Mouse (Mus musculus): ENCODE measurements around the gene Pcp4. TPM values are rescaled to one million over a fixed set of nuclear protein-coding genes. Genes with fewer than 3 reads are reported as not detected.

The Pcp4 gene
- polyA plus RNA-seq, 1 experiment: not detected

DNA sequence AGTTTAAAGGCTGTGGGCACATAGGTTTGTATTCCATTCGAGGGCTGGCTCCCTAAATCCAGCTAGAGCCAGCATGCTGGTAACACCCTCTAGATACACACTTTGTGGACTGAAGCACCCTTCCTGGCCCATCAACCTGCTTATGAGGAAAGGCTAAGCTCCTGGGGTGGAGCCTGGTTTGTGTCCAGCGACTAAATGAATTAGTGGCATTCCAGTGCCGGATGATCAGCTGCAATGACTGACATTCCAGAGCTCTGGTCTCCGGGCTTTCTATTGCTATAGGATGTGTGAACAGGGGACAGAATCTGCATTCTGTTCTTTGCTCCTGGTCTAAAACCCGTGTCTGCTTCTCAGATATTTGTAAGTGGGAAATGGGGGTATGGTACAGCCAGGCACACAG is 5.0 kb downstream of the Pcp4 start:
- TF ChIP-seq GATA1 (IDR thresholded peaks at IDR 0.05; ENCODE audit: low read length) (no peak), TAL1 (IDR thresholded peaks at IDR 0.05; ENCODE audit: low read length) (no peak)
- Histone ChIP-seq H3K27me3 (ENCODE audit: control insufficient read depth) (no peaks in the 10 kb centered on the region), H3K4me1 (ENCODE audit: control insufficient read depth) (no peaks in the 10 kb centered on the region), H3K9me3 (ENCODE audit: control insufficient read depth, low read length) (no peaks in the 10 kb centered on the region), H3K4me3 (replicated peaks) (no peak overlapping the region), H3K36me3 (ENCODE audit: control insufficient read depth) (no peaks in the 10 kb centered on the region)

- Histone ChIP-seq H3K27me3 (ENCODE audit: control insufficient read depth) (no peaks in the 10 kb centered on the region), H3K4me1 (ENCODE audit: control insufficient read depth) (no peaks in the 10 kb centered on the region), H3K9me3 (ENCODE audit: control insufficient read depth, low read length) (no peaks in the 10 kb centered on the region), H3K36me3 (ENCODE audit: control insufficient read depth) (no peaks in the 10 kb centered on the region), H3K4me3 (replicated peaks) (no peak overlapping the region)
- TF ChIP-seq TAL1 (IDR thresholded peaks at IDR 0.05; ENCODE audit: low read length): no peak
- TF ChIP-seq GATA1 (IDR thresholded peaks at IDR 0.05; ENCODE audit: low read length): no peak
These were observed 5.4 kb downstream of the Pcp4 start for GRCm38 (mm10) chr16:96472816-96473215.

DNA sequence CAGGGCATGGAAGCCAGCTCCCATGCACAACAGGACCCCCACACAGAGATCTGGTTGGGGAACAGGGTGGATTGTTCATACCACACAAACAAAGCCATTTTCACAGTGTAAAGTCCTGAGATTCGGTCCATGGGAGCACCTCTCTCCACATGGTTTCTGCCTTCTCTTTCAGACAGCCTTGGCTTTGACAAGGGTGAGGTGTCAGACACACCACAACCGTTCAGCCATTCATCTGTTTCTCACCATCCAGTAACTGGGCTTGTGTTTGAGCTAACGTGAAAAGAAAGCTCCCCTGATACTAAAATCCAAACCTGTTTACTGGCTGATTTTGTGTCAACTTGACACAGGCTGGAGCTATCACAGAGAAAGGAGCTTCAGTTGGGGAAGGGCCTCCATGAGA is 6.8 kb downstream of the Pcp4 start:
- Histone ChIP-seq H3K27me3 (ENCODE audit: control insufficient read depth) (no peaks in the 10 kb centered on the region), H3K9me3 (ENCODE audit: control insufficient read depth, low read length) (no peaks in the 10 kb centered on the region), H3K4me3 (replicated peaks) (no peak overlapping the region), H3K36me3 (ENCODE audit: control insufficient read depth) (no peaks in the 10 kb centered on the region), H3K4me1 (ENCODE audit: control insufficient read depth) (no peaks in the 10 kb centered on the region)
- TF ChIP-seq TAL1 (IDR thresholded peaks at IDR 0.05; ENCODE audit: low read length) (no peak), GATA1 (IDR thresholded peaks at IDR 0.05; ENCODE audit: low read length) (no peak)

GRCm38 (mm10) chr16:96481791-96482190 is 14.4 kb downstream of the Pcp4 start:
- H3K36me3 ChIP-seq (ENCODE audit: control insufficient read depth): no peaks in the 10 kb centered on the region
- TF ChIP-seq GATA1 (IDR thresholded peaks at IDR 0.05; ENCODE audit: low read length) (no peak), TAL1 (IDR thresholded peaks at IDR 0.05; ENCODE audit: low read length) (no peak)
- H3K27me3 ChIP-seq (ENCODE audit: control insufficient read depth): no peaks in the 10 kb centered on the region
- no peak overlapping the region for H3K4me3 ChIP-seq (replicated peaks)
- no peaks in the 10 kb centered on the region for H3K9me3 ChIP-seq (ENCODE audit: control insufficient read depth, low read length)
- no peaks in the 10 kb centered on the region for H3K4me1 ChIP-seq (ENCODE audit: control insufficient read depth)

DNA sequence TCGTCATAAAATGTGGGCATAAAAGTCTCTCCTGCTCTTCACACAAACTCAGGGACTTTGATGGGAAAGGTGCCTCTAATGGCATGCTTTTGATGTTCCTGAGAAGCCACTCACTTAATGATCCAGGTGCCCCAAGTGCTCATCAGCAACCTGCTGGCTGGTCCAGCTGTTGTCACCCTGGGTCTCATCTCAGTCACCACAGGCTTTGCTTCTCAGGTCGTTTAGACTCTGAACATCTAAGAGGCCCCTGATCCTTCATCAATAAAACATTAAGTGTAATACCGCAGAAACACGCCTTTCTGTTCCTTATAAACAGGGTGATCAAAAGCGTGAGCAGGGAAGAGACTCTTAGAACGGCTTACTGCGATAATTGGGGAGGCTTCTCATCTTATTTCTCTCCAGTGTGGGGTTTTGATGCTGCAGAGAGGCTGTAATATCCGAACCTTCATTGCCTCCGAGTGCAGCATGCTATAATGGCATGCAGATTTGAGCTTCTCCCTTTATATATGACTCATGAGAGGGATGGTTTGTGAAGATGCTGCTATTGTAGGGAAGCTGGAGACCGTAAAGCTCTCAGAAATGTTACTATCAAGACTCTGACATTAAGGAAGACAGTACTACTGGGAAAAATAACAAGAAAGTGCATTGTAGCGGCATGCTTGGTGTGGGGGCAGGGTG is 19.7 kb downstream of the Pcp4 start:
- Histone ChIP-seq H3K4me1 (ENCODE audit: control insufficient read depth) (no peaks in the 10 kb centered on the region), H3K9me3 (ENCODE audit: control insufficient read depth, low read length) (no peaks in the 10 kb centered on the region), H3K27me3 (ENCODE audit: control insufficient read depth) (no peaks in the 10 kb centered on the region), H3K36me3 (ENCODE audit: control insufficient read depth) (no peaks in the 10 kb centered on the region), H3K4me3 (replicated peaks) (no peak overlapping the region)
- TF ChIP-seq TAL1 (IDR thresholded peaks at IDR 0.05; ENCODE audit: low read length) (no peak), GATA1 (IDR thresholded peaks at IDR 0.05; ENCODE audit: low read length) (no peak)

DNA sequence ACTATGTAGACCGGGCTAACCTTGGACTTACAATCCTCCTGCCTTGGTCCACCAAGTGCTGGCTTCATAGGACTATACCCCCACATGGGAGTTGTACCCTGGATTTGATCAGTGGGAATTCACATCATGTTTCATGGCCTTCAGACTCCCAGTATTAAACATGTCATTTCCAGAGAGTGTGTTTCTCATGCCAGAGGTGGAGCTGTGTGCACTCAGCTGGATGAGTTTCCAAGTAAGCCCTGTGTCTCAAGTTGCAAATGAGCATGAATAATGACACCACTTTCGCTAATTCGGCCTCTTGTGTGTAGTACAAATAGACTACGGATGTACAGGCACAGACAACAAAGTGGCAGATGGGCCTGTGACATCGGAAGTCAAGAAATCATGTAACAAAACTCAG is 20.6 kb downstream of the Pcp4 start:
- Histone ChIP-seq H3K27me3 (ENCODE audit: control insufficient read depth) (no peaks in the 10 kb centered on the region), H3K4me3 (replicated peaks) (no peak overlapping the region), H3K9me3 (ENCODE audit: control insufficient read depth, low read length) (no peaks in the 10 kb centered on the region), H3K4me1 (ENCODE audit: control insufficient read depth) (no peaks in the 10 kb centered on the region), H3K36me3 (ENCODE audit: control insufficient read depth) (no peaks in the 10 kb centered on the region)
- no peak for TF ChIP-seq GATA1 (IDR thresholded peaks at IDR 0.05; ENCODE audit: low read length)
- no peak for TF ChIP-seq TAL1 (IDR thresholded peaks at IDR 0.05; ENCODE audit: low read length)

DNA sequence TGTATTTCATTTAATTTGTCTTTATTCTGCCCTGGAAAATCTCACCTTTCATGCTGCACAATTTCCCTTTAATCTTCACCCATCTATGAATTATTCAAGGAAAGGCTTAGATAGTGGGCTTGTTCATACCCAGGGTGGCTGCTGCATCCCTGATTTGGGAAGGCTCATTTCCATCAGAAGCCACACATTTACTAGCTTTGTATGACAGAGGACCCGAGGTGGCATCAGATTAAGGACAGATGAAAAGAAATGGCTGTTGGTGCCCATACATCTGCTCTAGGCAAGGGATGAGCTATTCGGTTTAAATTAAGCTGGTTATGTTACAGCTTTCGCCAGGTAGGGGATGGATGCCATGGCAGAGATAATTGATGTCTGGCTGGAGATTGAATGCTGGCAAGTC is 24.1 kb downstream of the Pcp4 start:
- no peaks in the 10 kb centered on the region for H3K36me3 ChIP-seq (ENCODE audit: control insufficient read depth)
- H3K4me3 ChIP-seq (replicated peaks): no peak overlapping the region
- no peak for TF ChIP-seq GATA1 (IDR thresholded peaks at IDR 0.05; ENCODE audit: low read length)
- no peak for TF ChIP-seq TAL1 (IDR thresholded peaks at IDR 0.05; ENCODE audit: low read length)
- no peaks in the 10 kb centered on the region for H3K4me1 ChIP-seq (ENCODE audit: control insufficient read depth)
- H3K9me3 ChIP-seq (ENCODE audit: control insufficient read depth, low read length): no peaks in the 10 kb centered on the region
- no peaks in the 10 kb centered on the region for H3K27me3 ChIP-seq (ENCODE audit: control insufficient read depth)

- TF ChIP-seq TAL1 (IDR thresholded peaks at IDR 0.05; ENCODE audit: low read length) (no peak), GATA1 (IDR thresholded peaks at IDR 0.05; ENCODE audit: low read length) (no peak)
- no peaks in the 10 kb centered on the region for H3K27me3 ChIP-seq (ENCODE audit: control insufficient read depth)
These were observed 26.7 kb downstream of the Pcp4 start for GRCm38 (mm10) chr16:96494079-96494478.

DNA sequence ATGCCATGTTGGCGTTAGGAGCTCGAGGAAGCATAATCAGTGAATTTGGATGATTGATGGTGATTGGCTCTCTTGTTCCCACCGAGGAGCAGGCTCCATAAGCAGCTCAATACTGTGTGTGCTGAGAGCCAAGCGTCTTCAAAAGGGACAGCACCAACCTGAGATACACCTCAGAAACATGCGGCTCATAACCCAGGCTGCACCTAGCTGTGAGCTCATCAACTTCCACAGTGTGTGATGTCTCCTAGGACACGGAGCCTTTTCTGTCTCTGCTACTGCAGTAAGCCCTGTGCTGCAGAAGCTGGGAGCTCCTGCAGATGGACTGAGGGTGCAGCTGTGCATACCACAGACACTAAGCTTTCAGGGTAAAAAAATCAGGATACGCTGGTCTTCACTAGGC is 31.5 kb downstream of the Pcp4 start:
- Histone ChIP-seq H3K36me3 (ENCODE audit: control insufficient read depth) (no peaks in the 10 kb centered on the region), H3K9me3 (ENCODE audit: control insufficient read depth, low read length) (no peaks in the 10 kb centered on the region), H3K4me3 (replicated peaks) (no peak overlapping the region), H3K27me3 (ENCODE audit: control insufficient read depth) (no peaks in the 10 kb centered on the region), H3K4me1 (ENCODE audit: control insufficient read depth) (no peaks in the 10 kb centered on the region)
- no peak for TF ChIP-seq TAL1 (IDR thresholded peaks at IDR 0.05; ENCODE audit: low read length)

More at GRCm38 (mm10) chr16:96494079-96494478, 26.7 kb downstream of the Pcp4 start:
- no peak overlapping the region for H3K4me3 ChIP-seq (replicated peaks)
- H3K9me3 ChIP-seq (ENCODE audit: control insufficient read depth, low read length): no peaks in the 10 kb centered on the region
- no peaks in the 10 kb centered on the region for H3K4me1 ChIP-seq (ENCODE audit: control insufficient read depth)
- H3K36me3 ChIP-seq (ENCODE audit: control insufficient read depth): no peaks in the 10 kb centered on the region

GRCm38 (mm10) chr16:96501241-96501640 is 33.8 kb downstream of the Pcp4 start:
- H3K36me3 ChIP-seq (ENCODE audit: control insufficient read depth): no peaks in the 10 kb centered on the region
- no peaks in the 10 kb centered on the region for H3K9me3 ChIP-seq (ENCODE audit: control insufficient read depth, low read length)
- no peaks in the 10 kb centered on the region for H3K4me1 ChIP-seq (ENCODE audit: control insufficient read depth)
- TF ChIP-seq TAL1 (IDR thresholded peaks at IDR 0.05; ENCODE audit: low read length) (no peak), GATA1 (IDR thresholded peaks at IDR 0.05; ENCODE audit: low read length) (no peak)
- H3K27me3 ChIP-seq (ENCODE audit: control insufficient read depth): no peaks in the 10 kb centered on the region
- H3K4me3 ChIP-seq (replicated peaks): no peak overlapping the region

Measured in erythroblast, embryonic 14.5 days (primary cell).